Comparison of ENCODE assay signal across 13 mouse cellular contexts in genomic region chr1:130511823-130512370, GRCm38 (mm10). TPM values are rescaled to one million over a fixed set of nuclear protein-coding genes. Genes with fewer than 3 reads are reported as not detected.
DNase-seq lines count a peak whose midpoint lies in the region; ATAC-seq lines count a peak whose summit lies in the region.
"Had no signal": no experiment of that assay in that cellular context is flagged by ENCODE, and none has a peak within 500 bp of the region (broad histone marks: within the 10 kb centered on the region; RNA-seq: fewer than 3 reads in every experiment).

No protein-coding gene starts in this region.

- DNase-seq in gastrocnemius, adult 18-20 months (ENCODE audit: low spot score): peak; percentile 44
- no peak for DNase-seq in gastrocnemius, postnatal 4 days (ENCODE audit: low spot score in 2 of 2)
- DNase-seq in limb, embryonic 10.5 days (ENCODE audit: low spot score): no peak
- DNase-seq in layer of hippocampus, adult 18-20 months (ENCODE audit: low spot score in 2 of 2): no peak
- DNase-seq in cerebellum, adult 11-12 months: no peak
- DNase-seq: cerebellum, adult 9-11 months; retina, postnatal 1 day; thymus, postnatal 14 days had no signal

- H3K4me2 ChIP-seq in limb, embryonic 13.5 days (replicated peaks): no peak overlapping the region
- no peak overlapping the region for H3K4me2 ChIP-seq in intestine, embryonic 16.5 days (ENCODE audit: low read depth, low read length)
- H3K4me2 ChIP-seq in stomach, embryonic 15.5 days: no peak overlapping the region
- H3K4me2 ChIP-seq: midbrain, embryonic 12.5 days had no signal

- H3K9me3 ChIP-seq in limb, embryonic 13.5 days: no peaks in the 10 kb centered on the region
- no peaks in the 10 kb centered on the region for H3K9me3 ChIP-seq in limb, embryonic 10.5 days (replicated peaks)
- no peaks in the 10 kb centered on the region for H3K9me3 ChIP-seq in intestine, embryonic 16.5 days (ENCODE audit: control insufficient read depth, low read length)
- H3K9me3 ChIP-seq in stomach, embryonic 15.5 days: no peaks in the 10 kb centered on the region
- H3K9me3 ChIP-seq: midbrain, embryonic 12.5 days had no signal

- 50% methylated on average over 3 of the region's 3 CpGs for WGBS in limb, embryonic 13.5 days
- WGBS in limb, embryonic 10.5 days: 94% methylated on average over 3 of the region's 3 CpGs
- 54% methylated on average over 3 of the region's 3 CpGs for WGBS in intestine, embryonic 16.5 days
- 43% methylated on average over 3 of the region's 3 CpGs for WGBS in stomach, embryonic 15.5 days

- H3K27ac ChIP-seq in limb, embryonic 13.5 days: no peak overlapping the region; the same call in 1 of the 2 replicates
- H3K27ac ChIP-seq in limb, embryonic 10.5 days: no peak overlapping the region
- H3K27ac ChIP-seq in intestine, embryonic 16.5 days (ENCODE audit: low read length): no peak overlapping the region; the same call in 1 of the 2 replicates
- H3K27ac ChIP-seq in stomach, embryonic 15.5 days: peak overlapping the region; percentile 65; the same call in 1 of the 2 replicates
- H3K27ac ChIP-seq: liver, embryonic 14.5 days; midbrain, embryonic 12.5 days had no signal

- no peaks in the 10 kb centered on the region for H3K36me3 ChIP-seq in limb, embryonic 13.5 days
- no peaks in the 10 kb centered on the region for H3K36me3 ChIP-seq in limb, embryonic 10.5 days
- H3K36me3 ChIP-seq in intestine, embryonic 16.5 days (ENCODE audit: control insufficient read depth, insufficient read depth, low read length): no peaks in the 10 kb centered on the region
- H3K36me3 ChIP-seq in stomach, embryonic 15.5 days: no peaks in the 10 kb centered on the region
- H3K36me3 ChIP-seq: midbrain, embryonic 12.5 days had no signal

- H3K4me3 ChIP-seq in limb, embryonic 13.5 days: no peak overlapping the region
- no peak overlapping the region for H3K4me3 ChIP-seq in limb, embryonic 10.5 days
- H3K4me3 ChIP-seq in intestine, embryonic 16.5 days (ENCODE audit: low read length): no peak overlapping the region
- no peak overlapping the region for H3K4me3 ChIP-seq in stomach, embryonic 15.5 days (replicated peaks)
- H3K4me3 ChIP-seq: midbrain, embryonic 12.5 days had no signal

- ATAC-seq in limb, embryonic 13.5 days (ENCODE audit: low FRiP score, low read depth): peak; percentile 30; the same call in 1 of the 2 replicates
- ATAC-seq in intestine, embryonic 16.5 days: peak; percentile 63
- peak; percentile 59; the same call in 1 of the 2 replicates for ATAC-seq in stomach, embryonic 15.5 days (ENCODE audit: insufficient read depth, low FRiP score, low read depth)

- no peaks in the 10 kb centered on the region for H3K27me3 ChIP-seq in limb, embryonic 13.5 days
- H3K27me3 ChIP-seq in limb, embryonic 10.5 days (ENCODE audit: low read depth, poor library complexity, severe bottlenecking): no peaks in the 10 kb centered on the region
- H3K27me3 ChIP-seq in intestine, embryonic 16.5 days (replicated peaks; ENCODE audit: control insufficient read depth, insufficient read depth, low read length): no peaks in the 10 kb centered on the region
- H3K27me3 ChIP-seq in stomach, embryonic 15.5 days (replicated peaks): no peaks in the 10 kb centered on the region
- H3K27me3 ChIP-seq: midbrain, embryonic 12.5 days had no signal

- H3K9ac ChIP-seq in limb, embryonic 13.5 days: no peak overlapping the region
- H3K9ac ChIP-seq in intestine, embryonic 16.5 days (ENCODE audit: low read depth, low read length): no peak overlapping the region
- H3K9ac ChIP-seq in stomach, embryonic 15.5 days: no peak overlapping the region
- H3K9ac ChIP-seq: liver, embryonic 14.5 days; midbrain, embryonic 12.5 days had no signal

- H3K4me1 ChIP-seq in limb, embryonic 13.5 days: peaks cover 46% of the 10 kb centered on the region
- H3K4me1 ChIP-seq in limb, embryonic 10.5 days: peaks cover 18% of the 10 kb centered on the region; the same call in 1 of the 2 replicates
- H3K4me1 ChIP-seq in intestine, embryonic 16.5 days (ENCODE audit: control insufficient read depth, insufficient read depth, low read length): peaks cover 16% of the 10 kb centered on the region
- H3K4me1 ChIP-seq in stomach, embryonic 15.5 days: peaks cover 21% of the 10 kb centered on the region
- H3K4me1 ChIP-seq: midbrain, embryonic 12.5 days had no signal

RNA-seq across cellular contexts. Expression of gene Cd55, which starts 49.4 kb away (rescaled TPM):
- 10 to 100 TPM; 54.3 to 62.2 TPM for total RNA-seq in gastrocnemius, adult 18-20 months (2021)
- 10 to 100 TPM; 37.8 to 41.9 TPM for total RNA-seq in gastrocnemius, postnatal 4 days (2021)
- polyA plus RNA-seq in limb, embryonic 13.5 days (2015; fragmentation: Nextera tagmentation; extraction: Ambion mirVana): 5.0 and 6.1 TPM in 2 replicates
- 1.7 and 1.9 TPM in 2 replicates for polyA plus RNA-seq in limb, embryonic 10.5 days (2016; fragmentation: Nextera tagmentation; extraction: Ambion mirVana)
- 22.6 and 22.9 TPM in 2 replicates for polyA plus RNA-seq in intestine, embryonic 16.5 days (2015; fragmentation: Nextera tagmentation; extraction: Ambion mirVana)
- 43.4 TPM in 2 replicates for polyA plus RNA-seq in stomach, embryonic 15.5 days (2015; fragmentation: Nextera tagmentation; extraction: Ambion mirVana)
- total RNA-seq in layer of hippocampus, adult 18-20 months (2021): 1 to 10 TPM; 4.4 to 5.5 TPM
